Mouse (Mus musculus): ENCODE data around the gene Olfr93. TPM values are rescaled to one million over a fixed set of nuclear protein-coding genes. Genes with fewer than 3 reads are reported as not detected.
"Not testable (repeated sequence)": the region's sequence is repeated elsewhere in the genome, so short reads cannot be mapped to it uniquely, and the experiment has no call there.

Gene Olfr93
- polyA plus RNA-seq, 1 experiment from 2014 or later: not detected

DNA sequence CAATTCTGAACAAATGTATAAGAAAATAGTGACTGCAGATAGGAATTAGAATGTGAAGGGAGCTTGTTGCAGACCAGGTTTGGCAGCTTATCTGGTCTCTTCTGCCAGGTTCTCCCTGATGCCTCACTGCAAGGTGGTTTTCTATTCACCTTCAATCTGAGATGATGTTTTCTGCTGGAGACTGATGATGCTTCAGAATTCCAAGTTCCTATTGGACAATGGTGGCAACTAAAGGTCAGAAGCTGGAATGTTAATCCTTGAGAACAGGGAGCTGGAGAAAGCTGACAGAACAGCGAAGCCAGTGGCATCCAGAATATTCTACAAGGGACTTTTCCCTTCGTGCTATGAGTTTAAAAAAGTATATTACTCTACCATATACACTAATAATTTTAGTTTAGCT is 29.4 kb upstream of the Olfr93 start:
- H3K27ac ChIP-seq (replicated peaks; ENCODE audit: low read depth, low read length): no peak overlapping the region
- DNase-seq (ENCODE audit: low spot score) (peak; percentile 53), ATAC-seq (replicated peaks; ENCODE audit: insufficient number of reproducible peaks, low FRiP score, low TSS enrichment, low read depth) (no peak)
- H3K4me2 ChIP-seq (ENCODE audit: low read depth, low read length): no peak overlapping the region
- no peaks in the 10 kb centered on the region for H3K27me3 ChIP-seq (ENCODE audit: control insufficient read depth, insufficient read depth, low read length)
- no peaks in the 10 kb centered on the region for H3K4me1 ChIP-seq (ENCODE audit: control insufficient read depth, insufficient read depth, low read length)
- 35% methylated on average over 2 of the region's 2 CpGs for WGBS
- no peak overlapping the region for H3K9ac ChIP-seq (replicated peaks; ENCODE audit: low read length)
- no peak overlapping the region for H3K4me3 ChIP-seq (ENCODE audit: low read depth, low read length)
- H3K36me3 ChIP-seq (replicated peaks; ENCODE audit: control insufficient read depth, insufficient read depth, low read depth, low read length): no peaks in the 10 kb centered on the region
- no peaks in the 10 kb centered on the region for H3K9me3 ChIP-seq (replicated peaks; ENCODE audit: control insufficient read depth, low read length)

DNA sequence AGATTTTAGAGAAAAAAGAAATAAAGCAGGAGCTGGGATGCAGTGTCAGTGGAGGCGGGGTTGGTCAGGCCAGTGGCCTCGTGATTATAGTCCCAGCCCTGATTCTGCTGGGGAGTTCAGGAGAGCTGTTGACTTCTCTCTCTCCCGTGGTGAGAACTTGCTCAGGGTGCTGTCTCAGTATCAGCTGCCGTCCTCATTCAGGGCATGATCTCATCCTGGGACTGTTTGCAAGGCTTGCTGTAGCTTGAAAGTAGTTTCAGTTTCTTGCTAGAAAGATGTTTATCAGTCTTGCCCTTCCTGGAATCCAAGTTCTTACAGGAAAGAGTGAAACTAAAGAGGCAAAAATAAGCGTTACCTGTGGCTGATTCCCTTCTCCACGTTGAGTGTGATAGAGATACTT is 24.2 kb upstream of the Olfr93 start:
- DNase-seq (ENCODE audit: low spot score) (no peak), ATAC-seq (replicated peaks; ENCODE audit: insufficient number of reproducible peaks, low FRiP score, low TSS enrichment, low read depth) (no peak)
- Histone ChIP-seq H3K9me3 (replicated peaks; ENCODE audit: control insufficient read depth, low read length) (no peaks in the 10 kb centered on the region), H3K9ac (replicated peaks; ENCODE audit: low read length) (no peak overlapping the region), H3K4me1 (ENCODE audit: control insufficient read depth, insufficient read depth, low read length) (no peaks in the 10 kb centered on the region), H3K4me3 (ENCODE audit: low read depth, low read length) (no peak overlapping the region), H3K36me3 (replicated peaks; ENCODE audit: control insufficient read depth, insufficient read depth, low read depth, low read length) (no peaks in the 10 kb centered on the region), H3K27ac (replicated peaks; ENCODE audit: low read depth, low read length) (no peak overlapping the region), H3K27me3 (ENCODE audit: control insufficient read depth, insufficient read depth, low read length) (no peaks in the 10 kb centered on the region), H3K4me2 (ENCODE audit: low read depth, low read length) (no peak overlapping the region)
- WGBS: 45% methylated on average over 6 of the region's 6 CpGs

- H3K4me2 ChIP-seq (ENCODE audit: low read depth, low read length); H3K9me3 ChIP-seq (replicated peaks; ENCODE audit: control insufficient read depth, low read length); H3K27me3 ChIP-seq (ENCODE audit: control insufficient read depth, insufficient read depth, low read length); H3K27ac ChIP-seq (replicated peaks; ENCODE audit: low read depth, low read length); H3K4me3 ChIP-seq (ENCODE audit: low read depth, low read length); DNase-seq (ENCODE audit: low spot score); H3K9ac ChIP-seq (replicated peaks; ENCODE audit: low read length); H3K4me1 ChIP-seq (ENCODE audit: control insufficient read depth, insufficient read depth, low read length); H3K36me3 ChIP-seq (replicated peaks; ENCODE audit: control insufficient read depth, insufficient read depth, low read depth, low read length); ATAC-seq (replicated peaks; ENCODE audit: insufficient number of reproducible peaks, low FRiP score, low TSS enrichment, low read depth): not testable (repeated sequence)
- 73% methylated on average over 4 of the region's 4 CpGs for WGBS
These were observed 29.9 kb downstream of the Olfr93 start for GRCm38 (mm10) chr17:37131366-37131765.

- no peaks in the 10 kb centered on the region for H3K36me3 ChIP-seq (replicated peaks; ENCODE audit: control insufficient read depth, insufficient read depth, low read depth, low read length)
- DNase-seq (ENCODE audit: low spot score) (no peak), ATAC-seq (replicated peaks; ENCODE audit: insufficient number of reproducible peaks, low FRiP score, low TSS enrichment, low read depth) (no peak)
- H3K4me2 ChIP-seq (ENCODE audit: low read depth, low read length): no peak within 1 kb of the TSS
- H3K27ac ChIP-seq (replicated peaks; ENCODE audit: low read depth, low read length): no peak within 1 kb of the TSS
- no peak within 1 kb of the TSS for H3K9ac ChIP-seq (replicated peaks; ENCODE audit: low read length)
- no peaks in the 10 kb centered on the region for H3K27me3 ChIP-seq (ENCODE audit: control insufficient read depth, insufficient read depth, low read length)
- 87% methylated on average over 2 of the region's 2 CpGs for WGBS
- H3K9me3 ChIP-seq (replicated peaks; ENCODE audit: control insufficient read depth, low read length): no peaks in the 10 kb centered on the region
- H3K4me3 ChIP-seq (ENCODE audit: low read depth, low read length): no peak within 1 kb of the TSS
- H3K4me1 ChIP-seq (ENCODE audit: control insufficient read depth, insufficient read depth, low read length): no peaks in the 10 kb centered on the region
These were observed 41.3 kb downstream of the Olfr93 start, which contains the start of gene Olfr92 for GRCm38 (mm10) chr17:37119988-37120387. Olfr92 (minus strand) TSS chr17:37120088.

GRCm38 (mm10) chr17:37098178-37098577 is 63.1 kb downstream of the Olfr93 start, which contains the start of gene Olfr91:
Olfr91 (minus strand) TSS chr17:37098278.
- Histone ChIP-seq H3K4me2 (ENCODE audit: low read depth, low read length) (no peak within 1 kb of the TSS), H3K36me3 (replicated peaks; ENCODE audit: control insufficient read depth, insufficient read depth, low read depth, low read length) (no peaks in the 10 kb centered on the region), H3K9me3 (replicated peaks; ENCODE audit: control insufficient read depth, low read length) (no peaks in the 10 kb centered on the region), H3K4me3 (ENCODE audit: low read depth, low read length) (no peak within 1 kb of the TSS), H3K27ac (replicated peaks; ENCODE audit: low read depth, low read length) (no peak within 1 kb of the TSS), H3K9ac (replicated peaks; ENCODE audit: low read length) (no peak within 1 kb of the TSS), H3K27me3 (ENCODE audit: control insufficient read depth, insufficient read depth, low read length) (no peaks in the 10 kb centered on the region), H3K4me1 (ENCODE audit: control insufficient read depth, insufficient read depth, low read length) (no peaks in the 10 kb centered on the region)
- DNase-seq (ENCODE audit: low spot score) (no peak), ATAC-seq (replicated peaks; ENCODE audit: insufficient number of reproducible peaks, low FRiP score, low TSS enrichment, low read depth) (no peak)
- WGBS: 92% methylated on average over 1 of the region's 1 CpGs

DNA sequence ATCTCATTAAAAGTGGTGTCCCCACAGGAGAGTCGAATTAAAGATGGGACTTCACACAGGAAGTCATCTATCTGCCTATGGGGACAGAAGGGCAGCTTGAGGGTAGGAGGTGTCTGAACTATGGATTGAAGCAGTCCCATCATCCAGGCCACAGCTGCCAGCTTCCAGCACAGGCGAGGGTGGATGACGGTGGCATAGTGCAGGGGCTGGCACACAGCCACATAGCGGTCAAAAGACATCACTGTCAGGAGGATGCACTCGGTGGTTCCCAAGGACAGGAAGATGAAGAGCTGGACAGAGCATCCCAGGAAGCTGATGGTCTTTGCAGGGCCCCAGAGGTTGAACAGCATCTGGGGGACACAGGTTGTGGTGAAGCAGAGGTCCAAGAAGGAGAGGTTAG is 68.0 kb downstream of the Olfr93 start:
- no peak for ATAC-seq (replicated peaks; ENCODE audit: insufficient number of reproducible peaks, low FRiP score, low TSS enrichment, low read depth)
- 86% methylated on average over 5 of the region's 5 CpGs for whole genome bisulfite sequencing
- H3K36me3 ChIP-seq (replicated peaks; ENCODE audit: control insufficient read depth, insufficient read depth, low read depth, low read length): no peaks in the 10 kb centered on the region
- no peak for DNase-seq (ENCODE audit: low spot score)
- no peaks in the 10 kb centered on the region for H3K4me1 ChIP-seq (ENCODE audit: control insufficient read depth, insufficient read depth, low read length)
- no peak overlapping the region for H3K9ac ChIP-seq (replicated peaks; ENCODE audit: low read length)
- no peak overlapping the region for H3K4me2 ChIP-seq (ENCODE audit: low read depth, low read length)
- no peaks in the 10 kb centered on the region for H3K27me3 ChIP-seq (ENCODE audit: control insufficient read depth, insufficient read depth, low read length)
- H3K27ac ChIP-seq (replicated peaks; ENCODE audit: low read depth, low read length): no peak overlapping the region
- H3K4me3 ChIP-seq (ENCODE audit: low read depth, low read length): no peak overlapping the region
- H3K9me3 ChIP-seq (replicated peaks; ENCODE audit: control insufficient read depth, low read length): no peaks in the 10 kb centered on the region

DNA sequence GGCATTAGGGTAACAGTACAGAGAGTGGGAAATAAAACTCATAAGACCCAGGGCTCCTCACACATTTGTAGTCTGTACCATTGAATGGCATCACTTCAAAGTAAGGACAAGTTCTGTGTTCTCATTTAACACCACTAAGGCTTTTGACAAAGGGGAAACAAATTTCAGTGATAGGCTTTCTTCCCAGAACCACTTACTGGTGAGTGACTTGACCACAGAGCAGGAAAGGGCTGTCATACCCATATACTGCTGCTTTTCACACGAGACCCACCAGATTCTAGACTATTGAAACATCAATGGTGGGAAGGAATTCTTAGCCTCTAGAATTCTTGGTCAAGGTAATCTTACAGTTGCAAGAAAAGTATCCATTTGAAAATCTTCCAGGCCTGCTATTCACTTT is 69.1 kb downstream of the Olfr93 start:
- DNase-seq (ENCODE audit: low spot score) (no peak), ATAC-seq (replicated peaks; ENCODE audit: insufficient number of reproducible peaks, low FRiP score, low TSS enrichment, low read depth) (no peak)
- H3K4me2 ChIP-seq (ENCODE audit: low read depth, low read length): no peak overlapping the region
- H3K27me3 ChIP-seq (ENCODE audit: control insufficient read depth, insufficient read depth, low read length): no peaks in the 10 kb centered on the region
- H3K4me1 ChIP-seq (ENCODE audit: control insufficient read depth, insufficient read depth, low read length): no peaks in the 10 kb centered on the region
- 60% methylated on average over 1 of the region's 1 CpGs for WGBS
- H3K27ac ChIP-seq (replicated peaks; ENCODE audit: low read depth, low read length): no peak overlapping the region
- no peak overlapping the region for H3K9ac ChIP-seq (replicated peaks; ENCODE audit: low read length)
- H3K9me3 ChIP-seq (replicated peaks; ENCODE audit: control insufficient read depth, low read length): no peaks in the 10 kb centered on the region
- no peaks in the 10 kb centered on the region for H3K36me3 ChIP-seq (replicated peaks; ENCODE audit: control insufficient read depth, insufficient read depth, low read depth, low read length)
- no peak overlapping the region for H3K4me3 ChIP-seq (ENCODE audit: low read depth, low read length)
